Mouse (Mus musculus) liver, embryonic 16.5 days (tissue): ENCODE results near the gene Pold2. TPM values are rescaled to one million over a fixed set of nuclear protein-coding genes. Genes with fewer than 3 reads are reported as not detected.

Experiments used
- ATAC-seq: fragments of 200-750 bp; cut with Nextera tagmentation; 2 replicates; pipeline ENCODE4 v1.8.0; 2017; ENCODE audit warnings: low read depth, mild to moderate bottlenecking, moderate number of reproducible peaks, moderate library complexity
- H3K27ac ChIP-seq: fragments of 300-500 bp; sonication (generic); 2 replicates; pipeline ENCODE4 v1.5.1; 2014; ENCODE audit warnings: mild to moderate bottlenecking, low read length
- H3K27me3 ChIP-seq: fragments of 300-500 bp; sonication (generic); 2 replicates; pipeline ENCODE4 v1.6.1; 2014; ENCODE audit warnings: low read depth, low read length, mixed read lengths; ENCODE audit not compliant: control insufficient read depth, insufficient read depth
- H3K36me3 ChIP-seq: fragments of 300-500 bp; sonication (generic); 2 replicates; pipeline ENCODE4 v1.6.1; 2014; ENCODE audit warnings: mild to moderate bottlenecking; ENCODE audit not compliant: control insufficient read depth, insufficient read depth
- H3K4me1 ChIP-seq: fragments of 300-500 bp; sonication (generic); 2 replicates; pipeline ENCODE4 v1.6.1; 2014; ENCODE audit warnings: low read depth, low read length, mixed read lengths; ENCODE audit not compliant: control insufficient read depth
- H3K4me2 ChIP-seq: fragments of 300-500 bp; sonication (generic); 2 replicates; pipeline ENCODE4 v1.6.1; 2014; ENCODE audit warnings: low read depth, low read length, mixed read lengths
- H3K4me3 ChIP-seq: fragments of 300-500 bp; sonication (generic); 2 replicates; pipeline ENCODE4 v1.5.1; 2014; ENCODE audit warnings: low read depth, mild to moderate bottlenecking, low read length
- H3K9ac ChIP-seq: fragments of 300-500 bp; sonication (generic); 2 replicates; pipeline ENCODE4 v1.6.1; 2014; ENCODE audit warnings: low read depth, low read length
- H3K9me3 ChIP-seq: fragments of 300-500 bp; sonication (generic); replicated peaks from 2 replicates; pipeline ENCODE4 v1.6.1; 2016; ENCODE audit warnings: low read length; ENCODE audit not compliant: control insufficient read depth
- WGBS: fragments of 180-500 bp; shearing (Covaris S2); extraction: QIAGEN DNeasy Blood & Tissue Kit; methylation state at CpG from one replicate; pipeline ENCODE4 v1.1.7; 2014; ENCODE audit not compliant: insufficient replicate concordance; 5-methylcytosine and 5-hydroxymethylcytosine counted together
- polyA plus RNA-seq: library from polyadenylated mRNA; unstranded; fragments of >200 nt; fragmentation: Nextera tagmentation; extraction: Ambion mirVana; gene quantifications from 2 replicates; pipeline ENCODE4 v1.2.1, GENCODE M21; 2015

The Pold2 gene
- 51.8 and 52.5 TPM in 2 replicates for polyA plus RNA-seq

- peak; percentile 99 for ATAC-seq
- Histone ChIP-seq H3K36me3 (peaks cover 10% of the 10 kb centered on the region), H3K4me1 (peaks cover 20% of the 10 kb centered on the region), H3K9me3 (no peaks in the 10 kb centered on the region), H3K4me3 (peak within 1 kb of the TSS; percentile 79), H3K4me2 (peak within 1 kb of the TSS; percentile 90), H3K27ac (peak within 1 kb of the TSS; percentile 70), H3K9ac (peak within 1 kb of the TSS; percentile 75), H3K27me3 (no peaks in the 10 kb centered on the region)
- under 1% methylated on average over 50 of the region's 52 CpGs for WGBS
These were observed at the start of gene Pold2 for GRCm38 (mm10) chr11:5877921-5878526. Pold2 (minus strand) TSS chr11:5878292.

- no peak overlapping the region for H3K4me2 ChIP-seq
- H3K4me3 ChIP-seq: no peak overlapping the region
- ATAC-seq: no peak
- no peaks in the 10 kb centered on the region for H3K36me3 ChIP-seq
- no peak overlapping the region for H3K9ac ChIP-seq
- no peaks in the 10 kb centered on the region for H3K4me1 ChIP-seq
- H3K27ac ChIP-seq: no peak overlapping the region
- 60% methylated on average over 3 of the region's 3 CpGs for WGBS
- no peaks in the 10 kb centered on the region for H3K9me3 ChIP-seq
- no peaks in the 10 kb centered on the region for H3K27me3 ChIP-seq
These were observed 48.7 kb upstream of the Pold2 start for GRCm38 (mm10) chr11:5926696-5927220.

DNA sequence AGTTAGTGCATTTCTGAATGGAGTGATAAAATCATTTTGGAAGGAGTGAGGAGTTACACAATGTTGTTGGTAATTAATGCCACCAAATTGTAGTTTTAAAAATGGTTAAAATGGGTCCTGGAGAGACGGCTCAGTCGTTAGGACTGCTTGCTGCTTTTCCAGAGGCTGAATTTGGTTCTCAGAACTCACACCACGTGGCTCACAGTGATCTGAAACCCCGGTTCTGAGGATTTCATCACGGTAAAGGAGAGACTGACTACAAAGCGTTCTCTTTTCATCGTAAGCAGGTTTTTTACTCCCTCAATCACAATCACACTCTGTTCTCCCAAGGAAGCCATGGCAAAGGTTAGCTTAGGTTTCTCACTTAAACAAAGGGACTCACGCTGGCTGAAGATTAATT, 46.6 kb upstream of the Pold2 start:
- Histone ChIP-seq H3K36me3 (no peaks in the 10 kb centered on the region), H3K27ac (no peak overlapping the region), H3K9ac (no peak overlapping the region), H3K4me2 (no peak overlapping the region), H3K4me3 (no peak overlapping the region), H3K27me3 (no peaks in the 10 kb centered on the region; the same call in 1 of the 2 replicates), H3K4me1 (peaks cover 6% of the 10 kb centered on the region), H3K9me3 (no peaks in the 10 kb centered on the region)
- WGBS: 63% methylated on average over 8 of the region's 8 CpGs
- no peak for ATAC-seq

- Histone ChIP-seq H3K9me3 (no peaks in the 10 kb centered on the region), H3K27me3 (no peaks in the 10 kb centered on the region; the same call in 1 of the 2 replicates), H3K9ac (no peak overlapping the region), H3K4me2 (no peak overlapping the region), H3K27ac (peak overlapping the region; percentile 50), H3K4me1 (peaks cover 6% of the 10 kb centered on the region), H3K36me3 (no peaks in the 10 kb centered on the region), H3K4me3 (no peak overlapping the region)
- ATAC-seq: peak; percentile 68
- 37% methylated on average over 17 of the region's 17 CpGs for WGBS
These were observed 42.4 kb upstream of the Pold2 start for GRCm38 (mm10) chr11:5920323-5920960.

GRCm38 (mm10) chr11:5919606-5920005, 41.5 kb upstream of the Pold2 start:
- H3K9me3 ChIP-seq: no peaks in the 10 kb centered on the region
- no peak overlapping the region for H3K4me3 ChIP-seq
- H3K9ac ChIP-seq: no peak overlapping the region
- no peaks in the 10 kb centered on the region for H3K36me3 ChIP-seq
- peaks cover 6% of the 10 kb centered on the region for H3K4me1 ChIP-seq
- peak; percentile 90 for ATAC-seq
- no peaks in the 10 kb centered on the region; the same call in 1 of the 2 replicates for H3K27me3 ChIP-seq
- WGBS: 69% methylated on average over 4 of the region's 4 CpGs
- no peak overlapping the region; the same call in 1 of the 2 replicates for H3K4me2 ChIP-seq
- H3K27ac ChIP-seq: peak overlapping the region; percentile 50

DNA sequence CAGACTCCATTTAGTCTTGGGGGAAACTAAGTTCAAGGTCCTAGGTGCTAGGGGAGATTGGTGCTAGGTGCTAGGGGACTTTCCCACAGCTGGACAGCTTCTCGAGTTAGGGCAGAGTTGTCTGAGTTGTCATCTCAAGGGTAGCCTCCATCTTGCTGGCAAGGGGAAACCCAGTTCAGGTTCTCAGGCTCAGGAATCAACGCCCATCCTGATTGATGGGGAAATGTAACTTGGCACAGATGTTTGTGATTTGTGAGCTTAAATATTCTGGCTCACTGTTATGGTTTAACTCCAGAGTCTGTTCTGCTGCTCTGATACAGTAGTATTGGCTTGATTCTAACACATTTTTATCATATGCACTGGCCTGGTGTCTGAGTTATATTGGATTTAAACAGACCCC, 40.0 kb upstream of the Pold2 start:
- ATAC-seq: no peak
- Histone ChIP-seq H3K27ac (no peak overlapping the region), H3K4me3 (no peak overlapping the region), H3K4me1 (peaks cover 6% of the 10 kb centered on the region), H3K27me3 (no peaks in the 10 kb centered on the region; the same call in 1 of the 2 replicates), H3K4me2 (no peak overlapping the region), H3K36me3 (no peaks in the 10 kb centered on the region), H3K9me3 (no peaks in the 10 kb centered on the region), H3K9ac (no peak overlapping the region)
- WGBS: 27% methylated on average over 2 of the region's 2 CpGs

GRCm38 (mm10) chr11:5916178-5916548, 38.1 kb upstream of the Pold2 start:
- Histone ChIP-seq H3K27me3 (no peaks in the 10 kb centered on the region), H3K9me3 (no peaks in the 10 kb centered on the region), H3K36me3 (no peaks in the 10 kb centered on the region), H3K4me2 (no peak overlapping the region), H3K4me3 (no peak overlapping the region), H3K9ac (no peak overlapping the region), H3K27ac (no peak overlapping the region), H3K4me1 (peaks cover 6% of the 10 kb centered on the region)
- no peak for ATAC-seq
- 56% methylated on average over 8 of the region's 8 CpGs for WGBS

DNA sequence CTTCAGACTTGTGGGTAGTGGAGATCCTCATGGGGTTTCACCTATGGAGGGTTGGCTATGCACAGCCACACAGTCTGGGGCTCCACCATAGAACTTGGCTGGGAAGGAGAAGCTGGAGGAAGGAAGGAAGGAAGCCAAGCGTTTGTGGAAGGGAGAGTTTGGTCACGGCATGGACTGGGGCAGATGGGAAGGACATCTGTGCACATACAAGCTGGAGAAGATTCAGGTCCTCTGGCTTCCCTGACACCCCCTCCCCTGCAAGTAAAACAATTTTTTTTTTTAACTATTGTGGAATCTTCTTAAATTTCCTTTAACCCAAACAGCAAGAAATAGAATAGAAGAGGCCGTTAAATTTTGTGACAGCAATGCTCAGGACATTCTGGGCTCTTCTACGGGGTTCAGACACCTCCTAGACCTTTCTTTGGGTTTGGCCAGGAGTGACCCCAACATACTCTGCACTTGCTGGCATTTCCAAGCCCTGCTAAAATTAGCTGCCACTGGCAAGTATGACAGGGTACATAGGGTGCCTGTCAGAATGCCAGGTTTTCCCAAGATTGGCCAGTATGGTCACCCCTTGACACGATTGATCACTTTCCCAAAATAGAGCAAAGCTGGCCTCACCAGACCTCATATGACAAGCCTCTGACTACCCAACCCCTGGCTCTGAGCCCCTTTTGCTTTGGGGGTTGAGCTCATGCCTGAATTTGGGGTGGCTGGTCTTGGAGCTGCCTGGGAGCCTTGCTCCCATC, 37.5 kb upstream of the Pold2 start:
- Histone ChIP-seq H3K4me3 (no peak overlapping the region), H3K27me3 (no peaks in the 10 kb centered on the region), H3K9me3 (no peaks in the 10 kb centered on the region), H3K36me3 (no peaks in the 10 kb centered on the region), H3K27ac (no peak overlapping the region), H3K4me2 (no peak overlapping the region), H3K4me1 (peaks cover 6% of the 10 kb centered on the region), H3K9ac (no peak overlapping the region)
- 38% methylated on average over 5 of the region's 5 CpGs for WGBS
- no peak for ATAC-seq
